Mouse (Mus musculus) stomach, embryonic 16.5 days (tissue): ENCODE data around the gene Vps4a. TPM values are rescaled to one million over a fixed set of nuclear protein-coding genes. Genes with fewer than 3 reads are reported as not detected.

Source experiments
- ATAC-seq: fragments of 200-750 bp; cut with Nextera tagmentation; 2 replicates; pipeline ENCODE4 v1.8.0; 2017; ENCODE audit warnings: moderate number of reproducible peaks, moderate TSS enrichment; ENCODE audit not compliant: insufficient read depth, low FRiP score
- H3K27ac ChIP-seq: fragments of 300-500 bp; sonication (generic); 2 replicates; pipeline ENCODE4 v1.5.1; 2014; ENCODE audit warnings: low read length
- H3K27me3 ChIP-seq: fragments of 300-500 bp; sonication (generic); 2 replicates; pipeline ENCODE4 v1.6.1; 2014; ENCODE audit warnings: low read length, control low read depth, mixed read lengths; ENCODE audit not compliant: control insufficient read depth, insufficient read depth
- H3K36me3 ChIP-seq: fragments of 300-500 bp; sonication (generic); 2 replicates; pipeline ENCODE4 v1.6.1; 2014; ENCODE audit warnings: low read length; ENCODE audit not compliant: control insufficient read depth, insufficient read depth
- H3K4me1 ChIP-seq: fragments of 300-500 bp; sonication (generic); 2 replicates; pipeline ENCODE4 v1.6.1; 2014; ENCODE audit warnings: low read length, control low read depth, mixed read lengths; ENCODE audit not compliant: control insufficient read depth, insufficient read depth
- H3K4me2 ChIP-seq: fragments of 300-500 bp; sonication (generic); 2 replicates; pipeline ENCODE4 v1.6.1; 2014; ENCODE audit warnings: low read depth, low read length, mixed read lengths
- H3K4me3 ChIP-seq: fragments of 300-500 bp; sonication (generic); replicated peaks from 2 replicates; pipeline ENCODE4 v1.5.1; 2014; ENCODE audit warnings: mild to moderate bottlenecking, low read length
- H3K9ac ChIP-seq: fragments of 300-500 bp; sonication (generic); 2 replicates; pipeline ENCODE4 v1.6.1; 2014; ENCODE audit warnings: low read length
- H3K9me3 ChIP-seq: fragments of 300-500 bp; sonication (generic); replicated peaks from 2 replicates; pipeline ENCODE4 v1.6.1; 2016; ENCODE audit warnings: low read length, control low read depth; ENCODE audit not compliant: control insufficient read depth
- WGBS: fragments of 180-500 bp; shearing (Covaris S2); extraction: QIAGEN DNeasy Blood & Tissue Kit; methylation state at CpG from one replicate; pipeline ENCODE4 v1.1.7; 2014; 5-methylcytosine and 5-hydroxymethylcytosine counted together
- polyA plus RNA-seq: library from polyadenylated mRNA; unstranded; fragments of >200 nt; fragmentation: Nextera tagmentation; extraction: Ambion mirVana; gene quantifications from 2 replicates; pipeline ENCODE4 v1.2.1, GENCODE M21; 2015

The Vps4a gene
- polyA plus RNA-seq, 1 experiment from 2014 or later, result 62.1 TPM

DNA sequence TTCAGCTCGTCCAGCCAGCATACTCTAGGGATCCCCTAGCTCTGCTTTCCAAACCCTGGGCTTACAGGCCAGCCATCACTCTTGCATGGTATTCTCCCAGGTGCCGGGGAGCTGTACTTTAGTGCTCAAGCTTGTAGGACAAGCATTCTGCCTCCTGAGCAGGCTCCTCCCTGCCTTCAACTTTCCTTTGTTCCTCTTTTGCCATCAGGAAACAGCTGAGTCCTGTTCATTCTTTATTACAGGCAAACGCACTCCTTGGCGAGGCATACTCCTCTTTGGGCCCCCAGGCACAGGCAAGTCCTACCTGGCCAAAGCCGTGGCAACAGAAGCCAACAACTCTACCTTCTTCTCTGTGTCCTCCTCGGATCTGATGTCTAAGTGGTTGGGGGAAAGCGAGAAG is 9.6 kb downstream of the Vps4a start:
- no peak overlapping the region for H3K4me3 ChIP-seq
- H3K9ac ChIP-seq, result no peak overlapping the region
- no peak overlapping the region for H3K4me2 ChIP-seq
- no peaks in the 10 kb centered on the region for H3K9me3 ChIP-seq
- no peak overlapping the region for H3K27ac ChIP-seq
- no peaks in the 10 kb centered on the region for H3K27me3 ChIP-seq
- H3K4me1 ChIP-seq, result no peaks in the 10 kb centered on the region
- H3K36me3 ChIP-seq, result peaks cover 30% of the 10 kb centered on the region
- 80% methylated on average over 7 of the region's 7 CpGs for WGBS
- ATAC-seq, result no peak

DNA sequence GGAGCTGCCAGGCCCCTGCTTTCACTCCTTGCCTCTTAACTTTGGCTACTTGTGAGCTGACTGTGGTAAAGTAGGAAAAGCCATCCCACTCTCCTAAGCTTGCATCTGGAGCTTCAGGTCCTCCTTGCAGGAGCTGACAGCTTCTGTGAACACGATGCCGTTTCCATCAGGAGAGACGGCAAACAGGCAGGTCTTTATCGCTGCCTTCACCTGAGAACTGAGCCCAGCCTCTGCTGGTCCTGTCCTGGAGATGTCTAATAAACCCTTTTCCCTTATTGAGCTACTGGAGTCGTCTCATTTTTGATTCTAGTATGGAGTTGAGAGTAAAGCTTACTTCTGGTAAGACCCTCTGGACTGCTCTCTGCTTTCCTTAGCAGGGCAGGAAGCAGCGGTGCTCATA is 14.5 kb downstream of the Vps4a start:
- no peak for ATAC-seq
- Histone ChIP-seq H3K27me3 (no peaks in the 10 kb centered on the region), H3K9ac (no peak overlapping the region), H3K9me3 (no peaks in the 10 kb centered on the region), H3K4me1 (peaks cover 4% of the 10 kb centered on the region), H3K4me2 (no peak overlapping the region), H3K36me3 (peaks cover 20% of the 10 kb centered on the region), H3K4me3 (no peak overlapping the region), H3K27ac (no peak overlapping the region)
- WGBS, result 87% methylated on average over 6 of the region's 6 CpGs

DNA sequence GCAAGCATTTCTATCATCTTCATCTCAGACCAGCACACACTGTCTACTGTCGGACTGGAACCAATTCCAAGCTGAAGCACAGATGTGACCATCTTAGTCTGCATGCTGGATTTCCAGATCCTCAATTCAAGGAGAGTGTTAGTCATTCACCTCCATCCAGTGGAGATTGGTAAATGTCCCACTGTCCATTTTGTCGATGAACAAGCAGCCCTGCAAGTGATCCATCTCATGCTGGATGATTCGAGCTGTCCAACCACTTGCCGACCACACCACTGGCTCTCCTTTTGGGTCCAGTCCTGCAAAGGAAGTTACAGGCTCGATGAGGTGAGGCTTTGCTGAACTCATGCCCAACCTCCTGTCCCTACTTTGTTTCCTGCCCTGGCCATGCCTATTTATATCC is 16.0 kb downstream of the Vps4a start:
- ATAC-seq, result no peak
- Histone ChIP-seq H3K4me3 (no peak overlapping the region), H3K9me3 (no peaks in the 10 kb centered on the region), H3K27ac (no peak overlapping the region), H3K4me2 (no peak overlapping the region; the same call in 1 of the 2 replicates), H3K27me3 (no peaks in the 10 kb centered on the region), H3K4me1 (peaks cover 4% of the 10 kb centered on the region), H3K36me3 (peaks cover 18% of the 10 kb centered on the region), H3K9ac (0 out of 2 replicates have a peak overlapping the region, but pooled peaks have one; percentile 89)
- 81% methylated on average over 5 of the region's 5 CpGs for WGBS

DNA sequence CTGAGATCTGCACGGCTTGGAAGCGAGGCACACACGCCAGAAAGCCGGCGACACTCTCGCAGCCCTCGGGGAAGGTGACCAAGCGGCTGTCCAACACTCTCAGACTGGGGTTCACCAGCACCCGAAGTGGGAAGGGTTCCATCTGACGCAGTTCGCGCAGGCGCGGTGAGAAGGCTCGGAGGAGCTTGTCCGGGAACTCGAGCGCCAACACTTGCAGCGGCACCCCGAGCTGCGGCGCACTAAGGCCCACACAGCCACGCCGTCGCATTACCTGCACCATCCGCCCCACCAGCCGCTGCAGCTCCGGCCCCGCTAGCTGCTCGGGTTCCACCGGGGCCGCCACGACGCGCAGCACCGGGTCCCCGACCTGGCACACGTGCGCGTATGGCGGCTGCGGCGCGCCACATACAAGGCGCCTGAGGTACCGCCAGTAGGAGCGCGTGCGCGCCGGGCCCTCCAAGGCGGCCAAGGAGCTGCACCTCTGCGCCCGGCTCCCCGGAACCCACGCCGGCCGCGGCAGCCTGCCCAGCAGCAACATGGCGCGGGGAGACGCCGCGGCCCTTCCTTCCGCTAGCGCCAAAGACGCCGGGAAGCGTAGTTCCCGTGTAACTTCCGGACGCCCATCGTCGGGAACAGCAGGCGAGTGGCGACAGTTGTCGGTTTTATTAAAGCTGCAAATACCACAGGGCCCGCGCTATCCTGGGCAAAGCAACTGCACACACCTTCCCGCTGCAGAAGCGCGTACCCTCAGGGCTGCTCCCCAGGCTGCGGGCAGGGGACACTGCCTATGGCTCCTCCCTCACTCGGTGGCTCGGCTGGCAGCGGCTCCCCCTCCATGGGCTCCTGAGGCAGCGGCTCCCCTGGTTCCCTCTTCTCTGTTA is 17.3 kb downstream of the Vps4a start, which contains the start of gene Pdf:
Pdf (minus strand) TSS at position 554 of the 881 bp plus-strand sequence.
- ATAC-seq, result peak; percentile 87
- peaks cover 4% of the 10 kb centered on the region for H3K4me1 ChIP-seq
- H3K9me3 ChIP-seq, result no peaks in the 10 kb centered on the region
- H3K27ac ChIP-seq, result peak within 1 kb of the TSS; percentile 93
- H3K27me3 ChIP-seq, result no peaks in the 10 kb centered on the region
- H3K4me2 ChIP-seq, result peak within 1 kb of the TSS; percentile 86
- WGBS, result under 1% methylated on average over 87 of the region's 87 CpGs
- H3K36me3 ChIP-seq, result peaks cover 21% of the 10 kb centered on the region
- H3K9ac ChIP-seq, result peak within 1 kb of the TSS; percentile 89
- H3K4me3 ChIP-seq, result peak within 1 kb of the TSS; percentile 82

DNA sequence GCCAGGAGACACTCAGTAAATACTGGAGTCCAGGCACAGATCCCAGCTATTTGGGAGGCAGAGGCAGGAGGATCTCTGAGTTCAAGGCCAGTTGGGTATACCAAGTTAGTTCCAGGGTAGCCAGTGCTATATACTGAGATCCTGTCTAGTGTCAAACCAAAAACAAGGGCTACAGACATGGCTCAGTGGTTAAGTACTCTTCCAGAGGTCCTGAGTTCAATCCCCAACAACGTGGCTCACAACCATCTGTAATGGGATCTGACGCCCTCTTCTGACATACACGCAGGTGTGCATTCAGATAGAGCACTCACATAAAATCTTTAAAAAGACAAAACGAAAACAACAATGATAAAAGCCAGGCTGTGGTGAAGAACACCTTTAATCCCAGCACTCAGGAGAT is 18.5 kb downstream of the Vps4a start:
- H3K36me3 ChIP-seq, result peaks cover 12% of the 10 kb centered on the region
- no peak overlapping the region for H3K9ac ChIP-seq
- peak overlapping the region; percentile 86; the same call in 1 of the 2 replicates for H3K4me2 ChIP-seq
- WGBS, result 95% methylated on average over 4 of the region's 4 CpGs
- no peaks in the 10 kb centered on the region for H3K9me3 ChIP-seq
- H3K4me3 ChIP-seq, result peak overlapping the region; percentile 82; the same call in 1 of the 2 replicates
- H3K27ac ChIP-seq, result no peak overlapping the region
- no peak for ATAC-seq
- H3K4me1 ChIP-seq, result peaks cover 4% of the 10 kb centered on the region
- H3K27me3 ChIP-seq, result no peaks in the 10 kb centered on the region

DNA sequence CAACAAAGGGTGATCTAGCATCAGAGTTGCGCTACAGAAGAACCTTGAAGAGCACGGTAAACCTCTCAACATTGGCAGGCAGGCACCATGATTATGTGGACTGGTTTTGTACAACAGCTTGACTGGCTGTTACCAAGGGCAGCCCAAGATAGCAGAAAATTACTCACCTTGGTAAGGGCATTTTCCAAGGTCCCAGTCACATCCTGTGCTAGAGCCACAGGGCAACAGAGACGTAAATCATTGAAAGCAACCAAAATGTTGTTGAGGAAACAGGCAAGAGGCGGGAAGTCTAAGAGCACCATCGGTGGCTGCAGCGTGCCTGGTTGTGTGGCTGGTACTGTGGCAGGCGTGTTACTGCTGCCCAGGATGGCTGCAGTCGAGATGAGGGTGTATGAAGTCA is 21.0 kb downstream of the Vps4a start:
- no peak overlapping the region for H3K4me2 ChIP-seq
- H3K9me3 ChIP-seq, result no peaks in the 10 kb centered on the region
- H3K4me3 ChIP-seq, result no peak overlapping the region
- H3K4me1 ChIP-seq, result peaks cover 16% of the 10 kb centered on the region
- H3K27me3 ChIP-seq, result no peaks in the 10 kb centered on the region
- 96% methylated on average over 8 of the region's 8 CpGs for WGBS
- H3K36me3 ChIP-seq, result peaks cover 12% of the 10 kb centered on the region
- H3K27ac ChIP-seq, result no peak overlapping the region
- no peak for ATAC-seq
- H3K9ac ChIP-seq, result no peak overlapping the region

DNA sequence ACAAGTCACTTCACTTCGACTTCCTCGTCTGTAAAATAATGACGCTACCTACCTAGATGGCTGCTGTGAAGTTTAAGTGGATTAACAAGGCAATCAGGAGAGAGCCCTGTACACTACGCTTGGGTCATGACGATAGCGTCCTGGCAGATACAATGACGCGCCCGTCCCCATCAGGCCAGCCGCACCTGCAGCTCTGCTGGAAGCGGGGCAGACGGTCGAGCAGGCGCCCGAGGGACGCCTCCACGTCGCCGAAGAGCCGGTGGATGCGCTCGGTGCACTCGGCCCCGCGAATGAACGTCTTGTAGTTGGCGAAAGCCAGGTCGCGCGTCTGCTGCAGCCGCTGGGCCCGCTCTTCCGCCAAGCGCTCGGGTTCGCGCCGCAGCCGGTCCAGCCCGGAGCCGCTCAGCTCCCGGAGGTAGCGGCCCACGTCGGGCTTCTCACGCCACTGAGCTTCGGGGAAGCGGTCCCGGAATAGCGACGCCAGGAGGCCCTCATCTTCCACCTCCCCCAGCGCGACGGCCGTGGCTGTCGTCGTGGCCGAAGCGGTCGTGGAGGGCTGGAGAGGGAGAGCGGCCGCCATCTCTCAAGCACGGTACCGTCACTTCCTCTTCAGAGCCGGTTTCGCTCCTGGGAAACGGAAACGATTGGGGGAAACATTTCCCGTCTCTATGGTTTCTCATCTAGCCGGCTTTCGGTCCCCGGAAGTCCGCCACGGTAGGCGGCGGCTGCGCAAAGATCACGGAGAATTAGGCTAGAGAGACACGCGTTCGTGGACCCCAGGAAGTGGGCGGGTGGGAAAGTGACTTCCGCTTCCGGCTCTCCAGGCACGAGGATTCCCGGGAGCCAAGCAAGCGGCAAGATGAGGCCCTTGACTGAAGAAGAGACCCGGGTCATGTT is 25.3 kb downstream of the Vps4a start, which contains the start of the genes Cog8 and Nip7:
Cog8 (minus strand) TSS at position 614 of the 897 bp plus-strand sequence.
Nip7 (plus strand) TSS at position 802 of the 897 bp plus-strand sequence.
- peak within 1 kb of the TSS; percentile 61 for H3K27ac ChIP-seq
- H3K9me3 ChIP-seq, result no peaks in the 10 kb centered on the region
- no peaks in the 10 kb centered on the region for H3K27me3 ChIP-seq
- H3K4me1 ChIP-seq, result peaks cover 20% of the 10 kb centered on the region
- H3K9ac ChIP-seq, result peak within 1 kb of the TSS; percentile 87
- peak within 1 kb of the TSS; percentile 59 for H3K4me3 ChIP-seq
- WGBS, result under 1% methylated on average over 88 of the region's 88 CpGs
- ATAC-seq, result peak; percentile 95
- H3K4me2 ChIP-seq, result peak within 1 kb of the TSS; percentile 86
- peaks cover 18% of the 10 kb centered on the region for H3K36me3 ChIP-seq

DNA sequence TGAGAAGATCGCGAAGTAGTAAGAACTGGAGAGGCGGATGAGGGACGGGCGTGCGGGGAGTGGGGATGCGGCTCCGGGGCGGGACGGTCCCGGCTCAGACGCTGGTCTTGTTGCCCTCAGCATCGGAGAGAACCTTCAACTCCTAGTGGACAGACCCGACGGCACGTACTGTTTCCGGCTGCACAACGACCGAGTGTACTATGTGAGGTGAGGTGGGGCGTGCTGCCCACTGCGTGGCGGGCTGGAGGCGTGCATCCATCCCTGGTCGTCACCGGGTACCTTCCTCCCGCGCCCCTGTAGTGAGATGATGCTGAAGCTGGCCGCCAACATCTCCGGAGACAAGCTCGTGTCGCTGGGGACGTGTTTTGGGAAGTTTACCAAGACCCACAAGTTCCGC is 25.9 kb downstream of the Vps4a start:
- Histone ChIP-seq H3K27ac (peak overlapping the region; percentile 1; the same call in 1 of the 2 replicates), H3K9ac (peak overlapping the region; percentile 84), H3K36me3 (peaks cover 16% of the 10 kb centered on the region), H3K4me3 (peak overlapping the region; percentile 59), H3K9me3 (no peaks in the 10 kb centered on the region), H3K4me1 (peaks cover 20% of the 10 kb centered on the region), H3K27me3 (no peaks in the 10 kb centered on the region), H3K4me2 (peak overlapping the region; percentile 86)
- under 1% methylated on average over 33 of the region's 33 CpGs for WGBS
- ATAC-seq, result peak; percentile 73
